Mouse (Mus musculus): ENCODE measurements around the gene Clmn.

GRCm38 (mm10) chr12:104869737-104870136 lies 4.9 kb upstream of the Clmn start:
- no peak for TF ChIP-seq POLR2A (IDR thresholded peaks at IDR 0.05; ENCODE audit: borderline replicate concordance, extremely low read depth, low read depth, low read length)
- TF ChIP-seq CTCF (IDR thresholded peaks at IDR 0.05; ENCODE audit: insufficient read depth, low read length) = no peak

All from lung, adult 2 months (tissue).